Mouse (Mus musculus) ZHBTc4 (cell line): ENCODE measurements around the gene G3bp2.

Experiments used
- DNase-seq: peaks from one replicate; pipeline ENCODE4 v3.0.0-alpha.2; 2011; ENCODE audit warnings: low read depth, low spot score

The G3bp2 gene

GRCm38 (mm10) chr5:92083417-92084038, at the start of gene G3bp2:
Gene G3bp2 (minus strand): TSS chr5:92083719.
- peak; percentile 100 for DNase-seq

- peak; percentile 42 for DNase-seq
These were observed 49.5 kb upstream of the G3bp2 start for GRCm38 (mm10) chr5:92133006-92133405.

GRCm38 (mm10) chr5:92132127-92132526, 48.6 kb upstream of the G3bp2 start:
- peak; percentile 52 for DNase-seq

GRCm38 (mm10) chr5:92130040-92130682, 46.6 kb upstream of the G3bp2 start:
- peak; percentile 47 for DNase-seq

- peak; percentile 85 for DNase-seq
These were observed 45.8 kb upstream of the G3bp2 start for GRCm38 (mm10) chr5:92129321-92129768.

GRCm38 (mm10) chr5:92128570-92128969, 45.1 kb upstream of the G3bp2 start:
- DNase-seq: peak; percentile 97

- no peak for DNase-seq
These were observed 44.2 kb upstream of the G3bp2 start for GRCm38 (mm10) chr5:92127751-92128150.

GRCm38 (mm10) chr5:92127141-92127625, 43.7 kb upstream of the G3bp2 start:
- peak; percentile 24 for DNase-seq

- DNase-seq: no peak
These were observed 41.9 kb upstream of the G3bp2 start for GRCm38 (mm10) chr5:92125446-92125845.

GRCm38 (mm10) chr5:92121636-92122035, 38.1 kb upstream of the G3bp2 start:
- no peak for DNase-seq

GRCm38 (mm10) chr5:92117823-92118403, 34.4 kb upstream of the G3bp2 start:
- peak; percentile 94 for DNase-seq

- no peak for DNase-seq
These were observed 31.4 kb upstream of the G3bp2 start for GRCm38 (mm10) chr5:92114939-92115338.

GRCm38 (mm10) chr5:92114223-92114622, 30.7 kb upstream of the G3bp2 start:
- no peak for DNase-seq

- peak; percentile 72 for DNase-seq
These were observed 30.0 kb upstream of the G3bp2 start for GRCm38 (mm10) chr5:92113484-92113883.

GRCm38 (mm10) chr5:92112585-92112984, 29.1 kb upstream of the G3bp2 start:
- peak; percentile 97 for DNase-seq

GRCm38 (mm10) chr5:92112175-92112574, 28.7 kb upstream of the G3bp2 start:
- peak; percentile 88 for DNase-seq

GRCm38 (mm10) chr5:92110818-92111355, 27.4 kb upstream of the G3bp2 start:
- DNase-seq: peak; percentile 56

GRCm38 (mm10) chr5:92107282-92107681, 23.8 kb upstream of the G3bp2 start:
- DNase-seq: no peak

- DNase-seq: peak; percentile 90
These were observed 23.0 kb upstream of the G3bp2 start for GRCm38 (mm10) chr5:92106327-92107125.

- DNase-seq: peak; percentile 58
These were observed 20.4 kb upstream of the G3bp2 start for GRCm38 (mm10) chr5:92103816-92104415.

- no peak for DNase-seq
These were observed 19.5 kb upstream of the G3bp2 start for GRCm38 (mm10) chr5:92103062-92103461.
